In genomic region chr3:95286510-95286909, GRCm38 (mm10) we compare ENCODE assay signal across 15 mouse cellular contexts. TPM values are rescaled to one million over a fixed set of nuclear protein-coding genes. Genes with fewer than 3 reads are reported as not detected.
DNase-seq lines count a peak whose midpoint lies in the region; ATAC-seq and TF ChIP-seq lines count a peak whose summit lies in the region.
"Had no signal": no experiment of that assay in that cellular context is flagged by ENCODE, and none has a peak within 500 bp of the region (broad histone marks: within the 10 kb centered on the region; RNA-seq: fewer than 3 reads in every experiment).

No protein-coding gene starts in this region.

- TF ChIP-seq CTCF in liver, adult 2 months (IDR thresholded peaks at IDR 0.05; ENCODE audit: low read depth, low read length) = no peak

- no peak overlapping the region for H3K27ac ChIP-seq in heart, embryonic 12.5 days (ENCODE audit: poor library complexity, severe bottlenecking)
- peak overlapping the region; percentile 69 for H3K27ac ChIP-seq in liver, adult 2 months (replicated peaks; ENCODE audit: insufficient read depth, low read depth, low read length)
- peak overlapping the region; percentile 96 for H3K27ac ChIP-seq in macrophage
- no peak overlapping the region for H3K27ac ChIP-seq in forebrain, embryonic 16.5 days (ENCODE audit: low read length)
- H3K27ac ChIP-seq: liver, embryonic 12.5 days; midbrain, embryonic 10.5 days had no signal

- peaks cover 20% of the 10 kb centered on the region; the same call in 1 of the 2 replicates for H3K79me2 ChIP-seq in liver, adult 2 months (ENCODE audit: control insufficient read depth, insufficient read depth, low read length)
- H3K79me2 ChIP-seq in macrophage (ENCODE audit: inconsistent target) = peaks cover 74% of the 10 kb centered on the region

- no peaks in the 10 kb centered on the region for H3K27me3 ChIP-seq in heart, embryonic 12.5 days (replicated peaks)
- H3K27me3 ChIP-seq in liver, adult 2 months (ENCODE audit: control insufficient read depth, insufficient read depth, low read length) = no peaks in the 10 kb centered on the region
- H3K27me3 ChIP-seq in forebrain, embryonic 16.5 days (replicated peaks; ENCODE audit: control insufficient read depth, insufficient read depth, low read length) = no peaks in the 10 kb centered on the region
- H3K27me3 ChIP-seq: liver, embryonic 12.5 days had no signal

- no peak overlapping the region for H3K4me3 ChIP-seq in heart, embryonic 12.5 days
- peak overlapping the region; percentile 1; the same call in 1 of the 2 replicates for H3K4me3 ChIP-seq in liver, adult 2 months (ENCODE audit: insufficient read depth, low read depth, low read length)
- peak overlapping the region; percentile 1; the same call in 1 of the 2 replicates for H3K4me3 ChIP-seq in macrophage (ENCODE audit: inconsistent target)
- no peak overlapping the region for H3K4me3 ChIP-seq in forebrain, embryonic 16.5 days (replicated peaks; ENCODE audit: low read length)
- H3K4me3 ChIP-seq: liver, embryonic 12.5 days; midbrain, embryonic 10.5 days; myocyte had no signal

- no peak for TF ChIP-seq POLR2A in liver, adult 2 months (IDR thresholded peaks at IDR 0.05; ENCODE audit: extremely low read depth, insufficient read depth, low read length)

- peaks cover 27% of the 10 kb centered on the region for H3K36me3 ChIP-seq in heart, embryonic 12.5 days
- H3K36me3 ChIP-seq in liver, adult 2 months (ENCODE audit: control insufficient read depth, insufficient read depth, low read length) = peaks cover 38% of the 10 kb centered on the region
- H3K36me3 ChIP-seq in macrophage (ENCODE audit: inconsistent target) = peaks cover 34% of the 10 kb centered on the region
- H3K36me3 ChIP-seq in forebrain, embryonic 16.5 days (ENCODE audit: control insufficient read depth, insufficient read depth) = peaks cover 6% of the 10 kb centered on the region

- no peak for ATAC-seq in heart, embryonic 12.5 days (ENCODE audit: insufficient number of reproducible peaks, low FRiP score)
- no peak for ATAC-seq in forebrain, embryonic 16.5 days
- ATAC-seq: CD4-positive, CD25-positive, alpha-beta regulatory T cell, adult 4 months; liver, embryonic 12.5 days had no signal

- no peak overlapping the region for H3K4me2 ChIP-seq in heart, embryonic 12.5 days
- no peak overlapping the region for H3K4me2 ChIP-seq in forebrain, embryonic 16.5 days (ENCODE audit: low read length)
- H3K4me2 ChIP-seq: liver, embryonic 12.5 days had no signal

- WGBS in heart, embryonic 12.5 days = 69% methylated on average over 7 of the region's 7 CpGs
- WGBS in liver, adult 2 months = 69% methylated on average over 7 of the region's 7 CpGs
- WGBS in macrophage (ENCODE audit: missing documents) = 65% methylated on average over 7 of the region's 7 CpGs
- 89% methylated on average over 7 of the region's 7 CpGs for whole genome bisulfite sequencing in forebrain, embryonic 16.5 days

- H3K9ac ChIP-seq in heart, embryonic 12.5 days = no peak overlapping the region
- peak overlapping the region; percentile 37 for H3K9ac ChIP-seq in liver, adult 2 months (ENCODE audit: low read depth, low read length)
- no peak overlapping the region for H3K9ac ChIP-seq in forebrain, embryonic 16.5 days (replicated peaks; ENCODE audit: low read depth, low read length)
- H3K9ac ChIP-seq: liver, embryonic 12.5 days had no signal

- H3K4me1 ChIP-seq in heart, embryonic 12.5 days (replicated peaks) = peaks cover 12% of the 10 kb centered on the region
- peaks cover 26% of the 10 kb centered on the region for H3K4me1 ChIP-seq in liver, adult 2 months (ENCODE audit: control insufficient read depth, insufficient read depth, low read length)
- peaks cover 18% of the 10 kb centered on the region for H3K4me1 ChIP-seq in forebrain, embryonic 16.5 days (replicated peaks; ENCODE audit: control insufficient read depth, insufficient read depth, low read length)

- DNase-seq in heart, adult 11 months = peak; percentile 96
- DNase-seq in liver, adult 2 months (ENCODE audit: extremely low read depth, low read depth, low spot score) = no peak
- DNase-seq in liver (no peak), ZHBTc4 (ENCODE audit: low read depth, low spot score) (peak; percentile 55)
- DNase-seq in cerebellum, postnatal 10 days = no peak
- DNase-seq: cerebellum, adult 18-20 months; gastrocnemius, postnatal 10 days had no signal

- no peaks in the 10 kb centered on the region for H3K9me3 ChIP-seq in heart, embryonic 12.5 days (replicated peaks)
- no peaks in the 10 kb centered on the region for H3K9me3 ChIP-seq in forebrain, embryonic 16.5 days (ENCODE audit: control insufficient read depth, low read length)
- H3K9me3 ChIP-seq: liver, embryonic 12.5 days; midbrain, embryonic 10.5 days had no signal

RNA-seq across cellular contexts. Expression of gene Prune1, which starts 4.6 kb away (rescaled TPM):
- 29.5 and 31.7 TPM in 2 replicates for polyA plus RNA-seq in heart, embryonic 12.5 days (2016; fragmentation: Nextera tagmentation; extraction: Ambion mirVana)
- total RNA-seq in liver, adult 2 months (2014; rRNA removed) = 7.6 and 7.8 TPM in 2 replicates
- 11.3 and 12.8 TPM in 2 replicates for polyA plus RNA-seq in liver, adult 2 months (2012; rRNA removed)
- 10 to 100 TPM in 13 of 26 experiments, 1 to 10 TPM in 13; 2.4 to 36.5 (median 11.0) TPM for total RNA-seq in macrophage (2018; cell fraction: chromatin; rRNA removed)
- total RNA-seq in macrophage (2018; cell fraction: cytosol; rRNA removed) = 10 to 100 TPM in 21 of 26 experiments, 1 to 10 TPM in 5; 8.0 to 27.4 (median 13.0) TPM
- total RNA-seq in macrophage (2018; cell fraction: nucleus; rRNA removed) = 10 to 100 TPM in 16 of 26 experiments, 1 to 10 TPM in 10; 4.2 to 29.9 (median 11.3) TPM
- 16.7 to 27.9 TPM (median 19.2 TPM) in 3 replicates for polyA plus RNA-seq in macrophage (2018)
- 45.8 and 55.6 TPM in 2 replicates for polyA plus RNA-seq in forebrain, embryonic 16.5 days (2015; fragmentation: Nextera tagmentation; extraction: Ambion mirVana)

RNA-seq across cellular contexts. Expression of gene Mindy1, which starts 5.4 kb away (rescaled TPM):
- polyA plus RNA-seq in heart, embryonic 12.5 days (2016; fragmentation: Nextera tagmentation; extraction: Ambion mirVana) = 26.9 and 29.7 TPM in 2 replicates
- 56.6 and 63.6 TPM in 2 replicates for total RNA-seq in liver, adult 2 months (2014; rRNA removed)
- 122 and 137 TPM in 2 replicates for polyA plus RNA-seq in liver, adult 2 months (2012; rRNA removed)
- total RNA-seq in macrophage (2018; cell fraction: chromatin; rRNA removed) = 100 to 1,000 TPM in 11 of 26 experiments, 10 to 100 TPM in 15; 23.9 to 384 (median 82.5) TPM
- 100 to 1,000 TPM in 10 of 26 experiments, 10 to 100 TPM in 16; 32.1 to 137 (median 68.6) TPM for total RNA-seq in macrophage (2018; cell fraction: cytosol; rRNA removed)
- total RNA-seq in macrophage (2018; cell fraction: nucleus; rRNA removed) = 100 to 1,000 TPM in 5 of 26 experiments, 10 to 100 TPM in 21; 27.8 to 201 (median 64.5) TPM
- 99.7 to 130 TPM (median 126 TPM) in 3 replicates for polyA plus RNA-seq in macrophage (2018)
- 43.6 and 44.3 TPM in 2 replicates for polyA plus RNA-seq in forebrain, embryonic 16.5 days (2015; fragmentation: Nextera tagmentation; extraction: Ambion mirVana)

RNA-seq across cellular contexts. Expression of gene Anxa9, which starts 20.5 kb away (rescaled TPM):
- 1.2 and 1.7 TPM in 2 replicates for polyA plus RNA-seq in heart, embryonic 12.5 days (2016; fragmentation: Nextera tagmentation; extraction: Ambion mirVana)
- total RNA-seq in liver, adult 2 months (2014; rRNA removed) = 0.54 and 0.55 TPM in 2 replicates
- polyA plus RNA-seq in liver, adult 2 months (2012; rRNA removed) = 0.47 and 0.91 TPM in 2 replicates
- total RNA-seq in macrophage (2018; cell fraction: chromatin; rRNA removed) = 10 to 100 TPM in 25 of 26 experiments, 1 to 10 TPM in 1; 7.9 to 57.8 (median 37.8) TPM
- 1 to 10 TPM; 2.9 to 6.7 (median 4.4) TPM for total RNA-seq in macrophage (2018; cell fraction: cytosol; rRNA removed)
- total RNA-seq in macrophage (2018; cell fraction: nucleus; rRNA removed) = 10 to 100 TPM in 23 of 26 experiments, 1 to 10 TPM in 3; 6.4 to 43.8 (median 23.7) TPM
- polyA plus RNA-seq in macrophage (2018) = 4.7 to 5.1 TPM (median 4.8 TPM) in 3 replicates
- polyA plus RNA-seq in forebrain, embryonic 16.5 days (2015; fragmentation: Nextera tagmentation; extraction: Ambion mirVana) = 0.51 and 0.86 TPM in 2 replicates

RNA-seq across cellular contexts. Expression of gene Cers2, which starts 28.1 kb away (rescaled TPM):
- 136 and 137 TPM in 2 replicates for polyA plus RNA-seq in heart, embryonic 12.5 days (2016; fragmentation: Nextera tagmentation; extraction: Ambion mirVana)
- total RNA-seq in liver, adult 2 months (2014; rRNA removed) = 283 and 284 TPM in 2 replicates
- polyA plus RNA-seq in liver, adult 2 months (2012; rRNA removed) = 266 and 271 TPM in 2 replicates
- total RNA-seq in macrophage (2018; cell fraction: chromatin; rRNA removed) = 100 to 1,000 TPM; 122 to 397 (median 242) TPM
- 100 to 1,000 TPM; 159 to 231 (median 184) TPM for total RNA-seq in macrophage (2018; cell fraction: cytosol; rRNA removed)
- 100 to 1,000 TPM; 133 to 373 (median 198) TPM for total RNA-seq in macrophage (2018; cell fraction: nucleus; rRNA removed)
- polyA plus RNA-seq in macrophage (2018) = 216 to 338 TPM (median 252 TPM) in 3 replicates
- polyA plus RNA-seq in forebrain, embryonic 16.5 days (2015; fragmentation: Nextera tagmentation; extraction: Ambion mirVana) = 104 and 108 TPM in 2 replicates

RNA-seq across cellular contexts. Expression of gene Bnipl, which starts 35.5 kb away (rescaled TPM):
- not detected in 2 replicates for polyA plus RNA-seq in heart, embryonic 12.5 days (2016; fragmentation: Nextera tagmentation; extraction: Ambion mirVana)
- 0.07 TPM in 1 of 2 replicates, not detected in the other for total RNA-seq in liver, adult 2 months (2014; rRNA removed)
- polyA plus RNA-seq in liver, adult 2 months (2012; rRNA removed) = 0.16 TPM in 1 of 2 replicates, not detected in the other
- total RNA-seq in macrophage (2018; cell fraction: chromatin; rRNA removed) = 1 to 10 TPM in 9 of 26 experiments, under 1 TPM in 5, not detected in 12; 0.39 to 4.7 (median 1.5) TPM
- under 1 TPM in 1 of 26 experiments, not detected in 25; 0.30 TPM for total RNA-seq in macrophage (2018; cell fraction: cytosol; rRNA removed)
- 1 to 10 TPM in 3 of 26 experiments, under 1 TPM in 5, not detected in 18; 0.34 to 2.4 (median 0.96) TPM for total RNA-seq in macrophage (2018; cell fraction: nucleus; rRNA removed)
- polyA plus RNA-seq in macrophage (2018) = not detected in 3 replicates
- 0.23 TPM in 1 of 2 replicates, not detected in the other for polyA plus RNA-seq in forebrain, embryonic 16.5 days (2015; fragmentation: Nextera tagmentation; extraction: Ambion mirVana)
- total RNA-seq: gastrocnemius, postnatal 10 days; hematopoietic stem cell, adult 5-6 weeks had no signal
- polyA plus RNA-seq: CD4-positive, CD25-positive, alpha-beta regulatory T cell, adult 4 months; liver, embryonic 12.5 days had no signal

Comparison
In these comparisons a context has a peak if more than half of its experiments do, and no peak if none do; other contexts are left out.
1. DNase-seq: peak in heart, adult 11 months (single experiment) and ZHBTc4 (single experiment); none in liver, adult 2 months (single experiment), liver (single experiment) and cerebellum, postnatal 10 days (0 of 2).
2. H3K27ac ChIP-seq: peak in liver, adult 2 months (single experiment) and macrophage (single experiment); none in heart, embryonic 12.5 days (single experiment) and forebrain, embryonic 16.5 days (single experiment).
3. H3K4me3 ChIP-seq: peak in liver, adult 2 months (single experiment) and macrophage (single experiment); none in heart, embryonic 12.5 days (single experiment) and forebrain, embryonic 16.5 days (single experiment).